Mouse (Mus musculus) bone marrow macrophage, adult 2 months (primary cell): ENCODE results near the gene Snx19.

Experiments
- CTCF ChIP-seq: IDR thresholded peaks from 2 replicates; pipeline ENCODE4 v1.5.1; 2012; ENCODE audit warnings: low read depth, mild to moderate bottlenecking, low read length, moderate library complexity
- POLR2A ChIP-seq: IDR thresholded peaks from 2 replicates; pipeline ENCODE4 v1.6.1; 2012; ENCODE audit warnings: mild to moderate bottlenecking, low read depth, low read length, borderline replicate concordance

DNA sequence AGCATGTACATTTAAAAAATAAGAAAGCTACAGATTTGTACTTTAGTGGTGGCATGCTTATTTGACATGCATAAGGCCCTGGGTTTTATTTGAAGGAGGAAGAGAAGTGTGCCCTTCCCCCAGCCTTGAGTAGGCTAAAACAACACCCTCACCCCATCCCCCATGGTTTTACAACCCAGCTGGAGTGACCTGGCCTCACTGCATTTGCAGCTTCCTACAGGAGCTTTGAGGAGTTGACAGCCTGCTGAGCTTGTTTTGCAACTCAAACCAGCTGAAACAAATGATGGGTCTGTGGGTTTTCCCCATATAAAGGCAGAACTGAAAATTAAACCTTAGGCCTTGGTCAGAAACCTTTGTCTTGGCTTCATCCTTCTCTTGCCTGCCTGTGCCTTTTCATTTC lies 89.0 kb downstream of the Snx19 start:
- TF ChIP-seq CTCF (no peak), POLR2A (no peak)
